Mouse (Mus musculus) myocyte (in vitro differentiated cells): ENCODE data around the gene Sdr9c7. TPM values are rescaled to one million over a fixed set of nuclear protein-coding genes. Genes with fewer than 3 reads are reported as not detected.
A peak's percentile ranks its signal among the peaks of the same experiment; 100 is the strongest.

Experiments
- H3K27me3 ChIP-seq: one replicate; pipeline ENCODE4 v1.6.1; 2011; ENCODE audit not compliant: control insufficient read depth, insufficient read depth, insufficient read length
- H3K36me3 ChIP-seq: one replicate; pipeline ENCODE4 v1.6.1; 2011; ENCODE audit not compliant: control insufficient read depth, insufficient read depth
- H3K4me2 ChIP-seq: one replicate; pipeline ENCODE4 v1.6.1; 2011; ENCODE audit warnings: low read depth, control low read depth
- H3K4me3 ChIP-seq: one replicate; pipeline ENCODE4 v1.5.1; 2011; ENCODE audit warnings: mild to moderate bottlenecking, control low read depth, moderate library complexity
- H3K79me2 ChIP-seq: one replicate; pipeline ENCODE4 v1.6.1; 2011; ENCODE audit not compliant: control insufficient read depth, insufficient read depth
- H3ac ChIP-seq: one replicate; pipeline ENCODE4 v1.6.1; 2011; ENCODE audit not compliant: control insufficient read depth, insufficient read length
- CEBPB ChIP-seq: IDR thresholded peaks from 2 replicates; pipeline ENCODE4 v1.6.1; 2011; ENCODE audit warnings: mild to moderate bottlenecking, moderate library complexity; ENCODE audit not compliant: poor library complexity, insufficient read depth, severe bottlenecking
- E2F4 ChIP-seq: IDR thresholded peaks from one replicate; pipeline ENCODE4 v1.6.1; 2011; ENCODE audit warnings: mild to moderate bottlenecking, control low read depth, moderate library complexity; ENCODE audit not compliant: insufficient read depth
- MAX ChIP-seq: IDR thresholded peaks from one replicate; pipeline ENCODE4 v1.6.1; 2011; ENCODE audit warnings: low read depth, mild to moderate bottlenecking, control low read depth
- MYOD1 ChIP-seq, 3 experiments: IDR thresholded peaks; one replicate each; pipeline ENCODE4 v1.6.1; 2011; ENCODE audit warnings: control low read depth in 2 of 3, low read depth in 2 of 3, mild to moderate bottlenecking in 2 of 3, moderate library complexity in 1 of 3; ENCODE audit not compliant: insufficient read length in 2 of 3, control insufficient read depth in 1 of 3
- MYOG ChIP-seq, 3 experiments: IDR thresholded peaks; one replicate each; pipeline ENCODE4 v1.6.1; 2011; ENCODE audit warnings: control low read depth in 2 of 3, low read depth in 2 of 3, mild to moderate bottlenecking in 2 of 3; ENCODE audit not compliant: insufficient read length in 2 of 3, control insufficient read depth in 1 of 3, insufficient read depth in 1 of 3
- POLR2A ChIP-seq: IDR thresholded peaks from one replicate; pipeline ENCODE4 v1.6.1; 2011; ENCODE audit warnings: low read depth, mild to moderate bottlenecking, control low read depth, moderate library complexity; ENCODE audit not compliant: insufficient read length
- POLR2AphosphoS2 ChIP-seq: IDR thresholded peaks from one replicate; pipeline ENCODE4 v1.6.1; 2011; ENCODE audit warnings: low read depth, control low read depth; ENCODE audit not compliant: insufficient read length
- REST ChIP-seq: IDR thresholded peaks from one replicate; pipeline ENCODE4 v1.6.1; 2011; ENCODE audit warnings: mild to moderate bottlenecking, control low read depth, moderate library complexity; ENCODE audit not compliant: insufficient read depth, insufficient read length
- SRF ChIP-seq: IDR thresholded peaks from one replicate; pipeline ENCODE4 v1.6.1; 2011; ENCODE audit warnings: low read depth; ENCODE audit not compliant: control insufficient read depth, insufficient read length
- TCF12 ChIP-seq: IDR thresholded peaks from one replicate; pipeline ENCODE4 v1.6.1; 2011; ENCODE audit warnings: mild to moderate bottlenecking, control low read depth; ENCODE audit not compliant: poor library complexity, insufficient read depth, severe bottlenecking
- TCF3 ChIP-seq: IDR thresholded peaks from one replicate; pipeline ENCODE4 v1.6.1; 2011; ENCODE audit warnings: low read depth, control low read depth; ENCODE audit not compliant: insufficient read length
- USF1 ChIP-seq: IDR thresholded peaks from one replicate; pipeline ENCODE4 v1.6.1; 2011; ENCODE audit warnings: low read depth, mild to moderate bottlenecking, control low read depth, moderate library complexity
- polyA plus RNA-seq: library from polyadenylated mRNA; unstranded; fragments of >200 nt; fragmentation: generic; extraction: Trizol; gene quantifications from one replicate; pipeline ENCODE4 v1.2.1, GENCODE M21; 2012; ENCODE audit warnings: missing spikeins

Gene Sdr9c7
- polyA plus RNA-seq, 1 experiment = not detected

DNA sequence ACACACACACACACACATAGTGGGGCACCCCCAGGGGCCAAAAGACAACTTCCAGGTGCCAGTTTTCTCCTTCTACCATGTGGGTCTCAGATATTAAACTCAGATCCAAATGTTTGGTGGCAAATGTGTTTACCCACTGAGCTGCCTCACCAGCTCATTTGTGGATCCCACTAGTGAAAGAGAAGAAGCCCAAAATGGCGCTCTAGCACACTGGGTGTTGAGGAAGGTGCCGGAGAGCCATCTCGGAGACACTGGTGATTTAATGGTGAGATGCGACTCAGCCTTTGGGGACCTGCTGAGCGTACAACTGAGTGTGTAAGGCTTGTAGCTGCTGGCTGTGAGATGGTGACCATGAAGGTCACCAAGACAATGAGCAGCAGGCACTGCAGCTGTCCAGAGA lies 19.3 kb downstream of the Sdr9c7 start:
- TF ChIP-seq TCF12 = no peak
- H3K79me2 ChIP-seq = no peaks in the 10 kb centered on the region
- H3K4me3 ChIP-seq = no peak overlapping the region
- H3ac ChIP-seq = no peak overlapping the region
- peaks cover 2% of the 10 kb centered on the region for H3K27me3 ChIP-seq
- H3K36me3 ChIP-seq = no peaks in the 10 kb centered on the region
- no peak overlapping the region for H3K4me2 ChIP-seq

DNA sequence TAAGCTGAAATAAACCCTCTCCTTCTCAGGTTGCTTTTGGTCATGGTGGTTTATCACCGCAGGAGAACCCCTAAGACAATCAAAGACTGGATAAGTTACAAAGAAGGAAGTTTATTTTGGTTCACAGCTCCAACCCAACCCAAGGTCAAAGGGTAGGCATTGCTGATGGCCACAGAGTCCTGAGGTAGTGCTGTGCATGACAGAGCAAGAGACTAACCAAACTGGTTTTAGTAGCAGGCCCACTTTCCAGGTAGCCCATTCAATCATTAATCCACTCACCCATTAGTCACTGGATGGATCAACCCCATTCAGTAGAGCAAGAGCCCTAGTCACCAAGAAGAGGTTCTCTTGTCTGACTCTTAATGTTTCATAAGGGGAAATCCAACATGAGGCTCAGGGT lies 23.9 kb downstream of the Sdr9c7 start:
- Histone ChIP-seq H3K36me3 (no peaks in the 10 kb centered on the region), H3K27me3 (no peaks in the 10 kb centered on the region), H3K4me2 (no peak overlapping the region), H3K79me2 (no peaks in the 10 kb centered on the region), H3ac (no peak overlapping the region), H3K4me3 (no peak overlapping the region)
- no peak for TF ChIP-seq E2F4
- no peak for TF ChIP-seq POLR2A

DNA sequence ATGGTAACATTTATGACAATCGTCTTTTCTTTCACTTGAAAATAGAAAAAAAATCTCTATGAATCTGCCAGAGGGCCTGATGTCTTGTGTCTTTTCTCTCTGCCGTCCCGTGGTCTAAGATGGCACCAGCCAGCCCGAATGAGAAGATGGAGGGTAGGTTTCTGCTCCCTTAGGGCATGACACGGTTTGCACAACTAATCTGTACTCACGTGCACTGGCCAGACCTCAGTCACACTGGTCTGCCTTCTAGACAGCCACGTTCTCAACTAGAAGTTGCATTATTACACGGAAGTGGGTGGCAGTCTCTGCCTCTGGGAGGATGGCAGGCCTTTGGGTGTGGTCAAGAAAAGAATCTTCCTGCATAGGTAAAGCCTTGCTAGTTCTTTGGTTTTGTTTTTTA lies 24.7 kb downstream of the Sdr9c7 start:
- H3K36me3 ChIP-seq = no peaks in the 10 kb centered on the region
- no peak for TF ChIP-seq POLR2A
- no peak for TF ChIP-seq CEBPB
- no peak for TF ChIP-seq REST
- TF ChIP-seq MAX = no peak
- TF ChIP-seq TCF12 = no peak
- TF ChIP-seq MYOG (IDR thresholded peaks at IDR 0.05; ENCODE audit: control insufficient read depth in 1 of 3, insufficient read depth in 1 of 3, insufficient read length in 2 of 3, low read depth in 2 of 3) = no peak

GRCm38 (mm10) chr10:127924597-127925378 lies 26.5 kb downstream of the Sdr9c7 start:
- Histone ChIP-seq H3K4me2 (peak overlapping the region; percentile 47), H3K4me3 (no peak overlapping the region), H3K27me3 (no peaks in the 10 kb centered on the region), H3ac (no peak overlapping the region), H3K36me3 (no peaks in the 10 kb centered on the region), H3K79me2 (no peaks in the 10 kb centered on the region)
- TF ChIP-seq MYOD1 (IDR thresholded peaks at IDR 0.05; ENCODE audit: control insufficient read depth in 1 of 3, insufficient read length in 2 of 3, low read depth in 2 of 3) (peak; percentile 45 to 73 (median 66)), MYOG (IDR thresholded peaks at IDR 0.05; ENCODE audit: control insufficient read depth in 1 of 3, insufficient read depth in 1 of 3, insufficient read length in 2 of 3, low read depth in 2 of 3) (peak in 1 of 3 experiments; percentile 17), E2F4 (no peak)

More for the DNA sequence above, 24.7 kb downstream of the Sdr9c7 start:
- H3K4me3 ChIP-seq = no peak overlapping the region
- no peaks in the 10 kb centered on the region for H3K27me3 ChIP-seq
- H3K4me2 ChIP-seq = no peak overlapping the region
- no peak overlapping the region for H3ac ChIP-seq
- no peaks in the 10 kb centered on the region for H3K79me2 ChIP-seq

DNA sequence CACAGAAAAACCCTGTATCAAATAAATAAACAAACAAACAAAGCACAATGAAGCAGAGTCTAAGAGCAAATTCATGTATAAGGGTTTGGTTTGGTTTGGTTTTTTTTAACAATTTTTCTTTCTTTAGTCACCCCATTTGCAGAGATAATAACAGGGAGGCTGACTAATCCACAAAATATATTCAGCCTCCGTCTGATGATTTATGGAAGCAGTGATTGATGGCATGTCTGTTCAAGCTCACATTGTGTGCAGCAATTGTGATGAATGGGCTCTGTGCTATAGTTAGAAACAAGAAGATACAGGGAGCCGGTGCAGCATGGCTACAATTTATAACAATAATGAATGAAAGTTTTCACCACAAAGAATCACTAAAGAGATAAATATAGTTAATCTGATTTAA lies 29.4 kb downstream of the Sdr9c7 start:
- Histone ChIP-seq H3K4me3 (no peak overlapping the region), H3K36me3 (no peaks in the 10 kb centered on the region), H3ac (no peak overlapping the region), H3K4me2 (no peak overlapping the region), H3K27me3 (no peaks in the 10 kb centered on the region), H3K79me2 (no peaks in the 10 kb centered on the region)
- TF ChIP-seq SRF = no peak
- no peak for TF ChIP-seq USF1
- TF ChIP-seq TCF3 = no peak
- TF ChIP-seq REST = no peak
- TF ChIP-seq MYOG (IDR thresholded peaks at IDR 0.05; ENCODE audit: control insufficient read depth in 1 of 3, insufficient read depth in 1 of 3, insufficient read length in 2 of 3, low read depth in 2 of 3) = no peak
- TF ChIP-seq E2F4 = no peak
- TF ChIP-seq MYOD1 (IDR thresholded peaks at IDR 0.05; ENCODE audit: control insufficient read depth in 1 of 3, insufficient read length in 2 of 3, low read depth in 2 of 3) = no peak
- no peak for TF ChIP-seq MAX
- no peak for TF ChIP-seq POLR2A
- no peak for TF ChIP-seq TCF12
- no peak for TF ChIP-seq POLR2AphosphoS2
- no peak for TF ChIP-seq CEBPB
